Mouse (Mus musculus) cerebellum, adult 8-10 months (tissue): ENCODE measurements around the gene Gm5901.
"Not testable (repeated sequence)": the region's sequence is repeated elsewhere in the genome, so short reads cannot be mapped to it uniquely, and the experiment has no call there.

Experiments used
- DNase-seq: peaks from one replicate; pipeline ENCODE4 v3.0.0; 2022

The Gm5901 gene

DNA sequence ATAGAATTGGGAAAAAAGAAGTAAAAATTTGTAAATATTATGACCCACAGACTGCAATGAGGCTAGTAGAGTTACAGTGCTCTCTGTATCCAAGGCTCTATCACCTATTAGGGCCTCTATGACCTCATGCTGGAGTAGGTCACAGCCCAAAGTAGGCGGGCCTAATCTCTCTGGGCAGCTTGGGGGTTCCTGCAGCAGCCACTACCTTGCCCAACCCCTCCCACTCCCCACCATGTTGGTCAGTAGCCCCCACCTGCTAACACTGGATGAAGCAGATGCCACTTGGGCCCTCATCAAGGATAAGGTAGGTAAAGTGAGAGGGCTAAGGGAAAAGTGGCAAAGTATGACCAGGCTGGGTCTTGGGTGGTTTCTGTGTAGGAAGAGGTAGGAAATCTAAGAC, at the start of gene Gm5901:
TSS of gene Gm5901 (plus strand) at position 173 of the 400 bp plus-strand sequence.
- DNase-seq = no peak

DNA sequence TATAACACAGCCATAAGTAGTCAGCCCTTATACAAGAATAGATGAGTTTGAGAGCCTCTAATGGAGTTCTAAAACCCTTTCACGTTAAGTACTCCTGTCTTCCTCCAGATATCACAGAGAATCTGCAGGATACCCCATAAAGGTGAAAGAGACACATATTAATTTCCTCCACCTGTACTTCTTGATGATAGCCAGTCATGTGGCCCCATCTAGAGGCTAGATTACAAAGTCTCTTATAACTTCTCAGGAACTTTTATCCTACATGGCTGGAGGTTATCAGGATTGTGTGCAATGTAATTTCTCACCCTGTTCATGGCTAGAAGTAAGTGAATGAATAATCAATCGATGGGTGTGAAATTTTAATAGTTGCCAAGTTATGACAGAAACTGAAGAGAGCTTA, 49.5 kb upstream of the Gm5901 start:
- DNase-seq = no peak

DNA sequence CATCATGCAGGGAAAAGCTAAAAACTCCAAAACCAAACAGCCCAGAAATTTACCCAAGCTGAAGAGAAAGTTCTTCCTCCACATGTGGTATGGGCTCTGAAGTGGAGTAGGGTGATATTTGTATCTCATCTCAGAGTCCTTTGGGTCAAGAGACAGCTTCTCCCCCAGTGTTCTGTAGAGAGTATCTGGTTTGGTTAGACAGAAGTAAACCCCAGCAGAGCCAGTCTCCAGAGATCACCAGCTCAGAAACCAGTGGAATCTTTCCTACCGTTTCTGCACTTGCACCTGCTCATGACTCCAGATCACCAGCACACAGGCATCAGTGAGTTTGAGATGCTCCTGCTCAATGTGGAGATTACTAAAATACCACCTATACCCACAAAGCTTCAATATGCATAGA, 40.8 kb upstream of the Gm5901 start, which contains the start of gene Olfr690:
TSS of gene Olfr690 (minus strand) at position 101 of the 400 bp plus-strand sequence.
- no peak for DNase-seq

DNA sequence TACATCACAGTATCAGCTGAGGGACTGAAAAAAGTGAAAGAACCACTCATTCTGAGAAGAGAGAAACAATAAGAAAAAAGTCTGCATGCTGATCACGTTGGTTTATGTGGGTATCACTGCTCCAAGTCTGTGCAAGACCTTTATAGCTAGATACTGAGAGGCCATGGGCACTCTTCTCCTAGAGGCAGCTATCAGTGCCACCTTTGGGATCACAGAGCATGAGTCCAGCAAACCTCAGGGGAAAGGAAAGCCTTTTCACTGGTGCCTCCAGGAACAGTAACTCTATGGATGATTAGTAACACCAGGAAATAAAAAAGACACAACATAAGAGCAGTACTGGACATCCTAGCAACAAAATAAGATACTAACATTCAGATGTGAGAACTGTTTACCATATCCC, 32.7 kb upstream of the Gm5901 start, which contains the start of gene Olfr691:
TSS of gene Olfr691 (minus strand) at position 101 of the 400 bp plus-strand sequence.
- no peak for DNase-seq

DNA sequence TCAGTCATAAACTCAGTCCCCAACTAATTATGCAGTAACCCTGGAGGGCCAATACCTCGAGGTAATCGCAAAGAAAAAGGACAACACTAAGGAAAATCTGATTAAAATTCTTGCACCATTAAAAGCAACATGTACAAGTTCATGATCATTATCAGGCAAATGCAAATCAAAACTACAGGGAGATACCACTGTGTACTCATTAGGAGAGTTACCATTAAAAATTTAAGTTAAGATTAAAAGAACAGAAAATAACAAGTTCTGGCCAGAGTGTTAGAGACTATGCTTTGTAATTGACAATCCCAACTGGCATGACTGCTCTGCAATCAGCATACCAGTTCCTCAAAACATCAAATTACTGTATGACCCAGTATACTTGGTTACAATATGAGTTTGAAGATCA, 32.1 kb upstream of the Gm5901 start:
- no peak for DNase-seq

DNA sequence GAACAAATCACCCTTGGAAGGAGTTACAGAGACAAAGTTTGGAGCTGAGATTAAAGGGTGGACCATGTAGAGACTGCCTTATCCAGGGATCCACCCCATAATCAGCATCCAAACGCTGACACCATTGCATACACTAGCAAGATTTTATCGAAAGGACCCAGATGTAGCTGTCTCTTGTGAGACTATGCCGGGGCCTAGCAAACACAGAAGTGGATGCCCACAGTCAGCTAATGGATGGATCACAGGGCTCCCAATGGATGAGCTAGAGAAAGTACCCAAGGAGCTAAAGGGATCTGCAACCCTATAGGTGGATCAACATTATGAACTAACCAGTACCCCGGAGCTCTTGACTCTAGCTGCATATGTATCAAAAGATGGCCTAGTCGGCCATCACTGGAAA, 18.8 kb upstream of the Gm5901 start:
- DNase-seq = not testable (repeated sequence)

DNA sequence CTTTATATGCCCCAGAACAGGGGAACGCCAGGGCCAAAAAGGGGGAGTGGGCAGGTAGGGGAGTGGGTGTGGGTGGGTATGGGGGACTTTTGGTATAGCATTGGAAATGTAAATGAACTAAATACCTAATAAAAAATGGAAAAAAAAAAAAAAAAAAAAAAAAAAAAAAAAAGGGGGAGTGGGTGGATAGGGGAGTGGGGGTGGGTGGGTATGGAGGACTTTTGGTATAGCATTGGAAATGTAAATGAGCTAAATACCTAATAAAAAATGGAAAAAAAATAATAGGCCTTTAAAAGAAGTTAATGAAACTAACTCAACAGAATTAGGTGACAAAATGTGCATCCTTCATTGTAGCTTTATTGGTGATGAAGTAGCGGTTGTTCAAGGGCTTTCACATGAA, 18.4 kb upstream of the Gm5901 start:
- DNase-seq = not testable (repeated sequence)

DNA sequence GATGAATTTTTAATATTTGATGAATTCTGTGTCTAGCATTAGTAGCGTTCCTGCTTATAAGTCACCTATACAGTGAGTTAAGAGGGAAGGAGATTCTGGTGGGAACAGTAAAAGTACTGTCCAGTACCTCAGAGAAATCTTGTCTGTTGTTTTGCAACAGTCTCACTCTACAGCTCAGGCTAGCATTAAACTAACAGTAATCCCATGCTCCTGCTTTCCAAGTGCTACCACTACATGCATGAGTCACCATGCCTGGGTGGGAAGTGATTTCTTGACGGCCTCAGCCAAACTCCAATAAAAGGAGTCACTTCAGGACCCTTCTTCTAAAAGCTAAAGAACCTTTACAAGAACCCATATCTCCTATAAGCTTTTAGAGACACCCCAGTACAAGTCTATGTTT, 13.1 kb upstream of the Gm5901 start:
- DNase-seq = no peak

DNA sequence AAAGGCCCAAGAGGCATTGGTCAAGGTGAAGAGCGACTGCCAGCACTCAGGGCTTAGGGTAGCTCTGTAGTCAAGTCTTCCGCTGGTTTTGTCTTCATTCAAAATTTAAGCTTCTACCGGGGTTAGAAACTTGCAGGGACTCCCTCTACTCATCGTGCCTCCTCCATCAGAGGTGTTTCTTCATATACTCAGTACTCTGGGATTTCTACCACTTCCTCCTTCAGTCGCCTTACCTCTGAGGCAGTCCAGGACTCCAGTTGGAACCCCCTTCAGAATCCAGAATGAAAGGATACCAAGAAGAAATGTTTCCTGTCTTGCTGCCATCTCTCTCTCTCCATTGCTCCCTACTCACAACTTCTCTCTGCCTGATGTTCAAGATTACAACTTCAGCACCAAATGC, 7.6 kb upstream of the Gm5901 start:
- no peak for DNase-seq

DNA sequence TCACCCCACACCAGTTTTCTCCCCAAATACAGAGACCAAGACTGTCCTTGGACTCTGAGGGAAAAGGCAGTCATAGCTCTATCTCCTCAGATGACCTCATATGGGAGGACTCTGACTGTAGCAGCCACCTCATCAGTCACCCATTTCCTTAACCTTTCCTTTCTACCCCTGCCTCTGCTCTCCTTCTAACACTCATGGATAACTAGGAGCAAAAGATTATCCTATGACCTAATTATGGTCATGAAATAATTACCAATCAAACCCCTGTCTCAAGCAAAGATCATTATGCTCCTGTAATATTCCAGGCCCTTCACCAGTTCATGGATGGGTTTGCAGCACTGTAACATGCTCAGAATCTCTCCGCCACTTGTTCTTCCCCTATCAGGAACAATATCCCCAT, 6.9 kb upstream of the Gm5901 start, which contains the start of gene Olfr692:
TSS of gene Olfr692 (plus strand) at position 301 of the 400 bp plus-strand sequence.
- DNase-seq = no peak

DNA sequence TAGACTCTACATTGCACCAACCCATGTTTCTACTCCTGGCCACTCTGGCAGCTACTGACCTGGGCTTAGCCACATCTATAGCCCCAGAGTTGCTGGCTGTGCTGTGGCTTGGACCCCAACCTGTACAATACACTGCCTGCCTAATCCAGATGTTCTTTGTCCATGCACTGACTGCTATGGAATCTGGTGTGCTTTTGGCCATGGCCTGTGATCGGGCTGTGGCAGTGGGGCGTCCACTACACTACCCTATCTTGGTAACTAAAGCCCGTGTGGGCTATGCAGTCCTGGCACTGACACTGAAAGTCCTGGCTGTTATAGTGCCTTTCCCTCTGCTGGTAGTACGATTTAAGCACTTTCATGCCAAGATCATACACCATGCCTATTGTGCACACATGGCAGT, 6.3 kb upstream of the Gm5901 start:
- no peak for DNase-seq

DNA sequence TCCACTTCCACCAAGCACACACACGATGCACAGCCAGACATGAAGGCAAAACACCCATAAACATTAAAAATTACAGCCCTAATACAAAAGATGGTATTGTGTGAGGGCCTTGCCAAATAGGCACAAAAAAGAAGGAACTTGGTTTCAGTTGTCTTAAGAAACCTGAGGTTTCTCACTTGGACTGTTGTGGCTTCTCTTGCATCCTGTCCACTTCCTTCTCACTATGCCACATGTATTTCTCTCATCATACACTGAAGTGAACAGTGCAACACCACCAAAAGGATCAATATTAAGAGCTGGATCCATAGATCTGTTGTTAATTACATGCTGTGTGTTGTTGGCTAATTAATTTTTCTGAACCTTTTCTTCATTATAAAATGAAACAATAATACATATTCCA, 1.9 kb upstream of the Gm5901 start:
- DNase-seq = no peak

DNA sequence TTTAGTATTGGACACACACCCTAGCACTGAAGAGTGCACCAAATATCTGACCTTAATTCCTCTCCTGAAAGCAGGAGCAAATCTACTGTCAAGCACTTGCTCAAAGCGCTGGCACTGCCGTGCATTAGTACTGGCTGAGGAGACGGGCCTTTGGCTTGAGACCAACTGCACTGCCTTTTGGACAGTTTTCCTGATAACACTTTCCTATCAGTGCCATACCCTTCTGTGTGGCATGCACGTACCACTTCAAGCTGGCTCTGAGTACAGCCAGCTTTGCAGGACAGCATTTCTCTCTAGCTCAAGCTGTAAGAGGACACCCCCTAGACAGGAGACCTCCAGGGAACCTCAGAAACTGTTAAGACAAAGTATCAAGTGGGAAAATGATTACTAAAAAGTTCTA, 1.3 kb upstream of the Gm5901 start:
- DNase-seq = no peak

DNA sequence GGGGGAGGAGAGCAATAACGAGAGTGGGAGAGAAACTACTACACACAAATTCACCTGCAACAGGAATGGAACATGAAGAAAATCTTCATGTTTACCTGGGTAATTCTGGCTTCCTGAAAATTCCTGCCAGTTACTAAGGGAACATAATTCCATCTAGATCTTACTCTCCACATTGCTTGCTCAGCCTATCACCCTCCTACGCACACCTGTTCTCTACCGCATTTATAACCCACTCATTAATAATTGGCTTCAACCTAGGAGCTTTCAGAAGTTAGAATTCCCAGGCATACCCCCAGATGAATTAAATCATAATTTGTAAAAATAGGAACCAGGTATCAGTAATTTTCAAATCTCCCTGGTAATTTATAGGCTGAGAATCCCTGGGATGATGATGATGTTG, 862 bp upstream of the Gm5901 start:
- DNase-seq = no peak

DNA sequence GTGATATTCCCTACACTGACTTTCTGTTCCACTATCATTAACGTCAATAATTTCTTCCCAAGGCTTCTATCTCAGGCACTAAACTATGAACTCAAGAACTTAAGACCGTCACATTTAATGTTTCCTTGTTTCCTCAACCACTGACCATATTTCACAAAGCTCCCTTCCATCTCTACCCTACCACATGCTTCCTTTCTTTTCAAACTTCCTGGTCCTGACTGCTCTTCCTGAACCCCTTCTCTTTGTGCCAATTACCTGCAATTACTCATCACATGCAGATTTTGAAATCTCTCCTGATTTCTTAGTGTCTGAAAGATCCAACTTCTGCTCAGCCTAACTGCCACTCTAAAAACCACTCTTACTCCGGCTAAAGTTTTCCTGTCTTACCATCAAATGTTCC, 5.5 kb downstream of the Gm5901 start:
- no peak for DNase-seq

DNA sequence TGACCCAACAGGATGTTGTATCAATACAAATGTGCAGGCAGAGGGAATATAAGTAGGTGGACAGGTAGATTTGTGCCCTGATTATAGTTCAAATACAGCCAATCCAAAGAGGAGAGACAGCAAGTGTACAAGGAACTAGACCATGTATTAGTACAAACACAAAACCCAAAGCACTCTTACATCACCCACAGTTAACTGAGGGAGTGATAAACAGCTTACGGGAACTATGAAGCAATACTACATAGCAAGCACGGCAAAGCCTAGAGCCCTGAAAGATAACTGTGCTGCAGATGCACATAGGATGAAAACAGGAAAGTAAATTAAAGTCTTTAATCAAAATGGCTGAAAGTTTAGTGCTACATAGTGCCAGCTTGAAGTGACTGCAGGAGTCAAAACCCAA, 12.9 kb downstream of the Gm5901 start:
- DNase-seq = no peak

DNA sequence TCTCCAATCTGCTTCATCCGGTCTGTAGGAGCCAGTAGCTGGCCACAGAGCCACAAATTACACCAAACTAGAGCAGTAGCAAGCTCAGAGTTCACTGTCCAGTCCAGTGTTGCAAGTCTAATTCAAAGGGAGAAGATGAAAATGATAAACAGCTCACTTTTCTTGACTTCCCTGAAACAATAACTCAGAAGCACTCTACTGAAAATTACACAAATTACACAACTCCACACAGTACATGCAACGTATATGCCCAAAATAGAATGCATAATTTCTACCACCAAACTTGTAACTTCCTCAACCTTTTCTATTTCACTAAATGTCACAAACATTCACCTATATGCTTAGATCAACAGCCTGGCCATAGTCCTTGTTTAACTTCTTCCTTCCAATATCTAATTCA, 15.4 kb downstream of the Gm5901 start:
- no peak for DNase-seq

DNA sequence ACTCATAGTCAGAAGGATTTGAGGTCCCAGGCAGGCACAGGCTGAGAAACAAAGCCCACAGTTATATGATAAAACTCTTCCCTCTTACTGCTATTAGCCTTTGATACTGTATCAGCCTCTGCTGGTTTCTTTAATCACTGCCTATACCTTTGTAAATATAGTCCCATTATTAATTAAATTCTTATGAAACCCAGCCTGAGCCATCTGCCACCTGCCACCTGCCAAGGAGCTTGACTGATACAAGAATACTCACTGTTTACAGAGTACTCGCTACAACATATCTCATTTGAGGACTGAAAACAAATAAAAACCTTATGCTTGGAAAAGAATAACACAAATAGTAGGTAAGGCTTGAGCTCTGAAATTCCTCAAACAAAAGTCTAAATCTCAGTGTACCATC, 19.8 kb downstream of the Gm5901 start:
- peak; percentile 43 for DNase-seq

DNA sequence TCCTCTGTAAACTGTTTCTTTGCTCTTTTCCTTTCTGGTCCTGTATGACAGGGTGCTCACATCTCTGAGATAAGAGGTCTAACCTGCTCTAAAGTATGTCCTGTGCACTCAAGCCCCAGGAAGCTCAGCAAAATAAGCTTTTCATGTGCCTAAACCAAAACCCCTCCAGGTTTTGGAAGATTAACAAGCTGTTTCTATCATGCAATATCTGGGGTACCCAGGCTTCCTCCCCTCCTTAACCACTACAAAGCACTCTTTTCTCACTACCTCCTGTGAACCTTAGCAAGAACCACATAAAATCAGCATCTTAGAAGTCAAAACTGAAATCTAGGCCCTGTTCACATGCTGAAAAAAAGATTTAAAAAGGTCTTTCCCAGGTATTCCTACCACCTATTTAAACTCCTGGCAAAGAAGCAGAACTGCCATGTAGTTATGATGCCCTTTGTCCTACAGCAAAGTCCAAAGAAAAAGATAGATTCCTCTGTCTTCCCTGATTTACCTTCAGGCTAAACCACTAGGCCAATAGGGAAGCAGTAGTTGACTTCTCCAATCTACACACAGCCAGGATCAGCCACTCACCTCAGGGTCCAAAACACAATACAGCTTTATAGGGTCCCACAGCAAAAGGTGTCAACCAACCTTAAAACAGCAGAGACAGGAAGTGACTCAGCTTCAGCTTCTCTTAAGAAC, 20.4 kb downstream of the Gm5901 start:
- DNase-seq = no peak

DNA sequence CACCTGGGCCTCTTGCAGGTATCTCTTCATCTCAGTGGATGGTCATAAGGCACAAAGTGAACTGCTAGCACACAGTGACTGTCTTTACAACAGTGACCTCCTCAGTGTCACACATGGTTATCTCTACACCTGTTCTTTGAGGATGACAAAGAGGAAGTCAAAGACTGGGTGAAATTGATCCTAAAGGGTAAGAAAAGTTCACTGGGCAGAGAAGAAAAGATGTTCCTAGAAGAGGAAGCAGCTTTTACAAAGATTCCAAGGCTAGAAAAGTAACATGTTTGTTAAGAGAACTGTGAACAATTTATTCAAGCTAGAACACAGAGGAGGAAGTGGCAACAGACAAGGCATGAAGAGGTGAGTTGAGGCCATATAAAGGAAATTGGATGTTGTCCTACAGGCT, 21.3 kb downstream of the Gm5901 start:
- no peak for DNase-seq

DNA sequence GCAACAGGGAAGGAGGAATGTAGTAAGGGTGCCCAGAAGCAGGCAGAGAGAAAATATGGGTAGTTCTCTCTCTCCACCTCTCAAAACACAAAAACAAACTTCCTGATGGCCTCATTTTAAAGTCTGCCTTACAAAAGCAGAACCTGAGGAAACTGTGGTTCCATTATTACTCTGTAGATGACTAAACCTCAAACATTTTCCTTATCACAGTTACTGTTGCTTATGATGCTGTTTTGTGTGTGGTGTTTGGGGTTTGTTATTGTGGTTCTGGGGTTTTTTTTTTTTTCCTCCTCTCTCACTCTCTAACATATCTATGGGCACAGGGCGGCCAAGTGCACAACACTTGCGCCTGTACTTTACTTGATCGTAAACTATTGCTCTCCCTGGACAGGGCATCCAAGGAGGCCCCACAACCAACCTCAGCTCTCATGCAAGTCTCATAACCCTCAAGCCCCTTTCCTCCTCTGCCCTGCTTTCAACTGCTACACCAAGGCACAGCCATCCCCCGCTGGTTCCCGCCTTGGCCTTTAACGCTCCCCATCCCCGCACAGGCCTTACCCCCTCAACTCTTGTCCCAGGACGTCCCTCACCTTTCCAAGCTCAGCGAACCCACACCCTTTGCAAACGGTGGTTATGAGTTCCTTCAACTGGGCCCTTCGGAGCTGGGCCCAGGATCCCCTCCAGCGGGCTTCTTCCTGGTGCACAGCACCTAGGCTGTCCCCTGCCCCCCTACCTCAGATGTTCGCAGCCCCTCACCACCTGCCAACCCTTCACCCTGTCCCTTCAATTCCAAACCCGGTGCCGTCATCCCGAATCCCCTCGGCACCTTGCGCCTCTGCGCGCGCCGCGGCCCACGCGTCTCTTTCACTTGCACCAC, 24.5 kb downstream of the Gm5901 start:
- no peak for DNase-seq

DNA sequence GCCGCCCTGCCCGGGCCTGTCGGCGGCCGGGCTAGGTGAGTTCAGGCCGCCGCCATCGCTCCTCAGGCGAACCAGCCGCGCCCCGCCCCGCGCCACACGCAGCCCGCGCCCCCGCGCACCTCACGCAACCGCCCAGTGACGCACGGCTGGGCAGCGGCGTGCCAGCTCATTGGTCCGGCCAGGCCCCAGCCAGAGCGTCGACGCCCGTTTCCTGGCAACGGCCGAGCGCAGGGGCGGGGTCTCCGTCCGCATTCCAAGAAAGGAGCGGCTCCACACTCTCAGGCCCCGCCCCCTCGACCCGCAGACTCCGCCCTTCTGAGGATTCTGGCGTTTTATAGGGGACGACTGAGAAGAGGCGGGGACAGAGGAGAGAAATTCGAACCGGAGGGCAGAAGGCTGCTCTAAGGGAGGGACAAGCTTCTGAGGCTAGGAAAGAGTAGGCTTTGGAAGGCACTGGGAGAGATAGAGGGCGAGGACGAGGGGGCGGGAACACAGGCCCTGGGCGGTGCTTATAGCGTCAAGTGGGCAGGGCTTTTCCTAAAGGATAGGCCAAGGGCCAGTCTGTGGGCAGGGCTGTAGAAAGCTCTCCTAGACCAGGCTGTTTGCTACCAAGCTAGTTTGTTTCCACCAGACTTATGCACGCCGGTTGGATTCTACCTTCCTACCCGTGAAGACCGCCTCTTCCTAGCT, 25.2 kb downstream of the Gm5901 start, which contains the start of gene Fam160a2:
TSS of gene Fam160a2 (minus strand) at position 120 of the 690 bp plus-strand sequence.
- peak; percentile 100 for DNase-seq

DNA sequence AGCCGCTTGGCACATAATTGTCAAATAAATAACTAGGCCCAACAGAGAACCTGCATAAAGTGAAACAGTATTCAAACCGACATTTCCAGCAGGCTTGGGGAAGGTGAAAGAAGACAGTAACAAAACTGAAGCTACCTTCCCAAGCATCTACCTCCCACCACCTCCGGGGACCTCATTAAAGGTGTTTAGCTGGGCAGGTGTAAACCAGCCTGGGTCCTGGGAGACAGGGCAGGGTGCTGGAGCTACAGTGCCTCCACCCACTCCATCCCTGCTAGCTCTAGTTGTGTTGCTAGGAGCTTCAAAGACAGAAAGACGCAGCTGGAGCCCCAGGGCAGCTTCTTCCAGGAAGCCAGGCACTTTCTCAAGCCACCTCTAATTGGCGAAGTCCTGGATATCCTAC, 29.4 kb downstream of the Gm5901 start, which contains the start of gene Cnga4:
TSS of gene Cnga4 (plus strand) at position 301 of the 400 bp plus-strand sequence.
- DNase-seq = no peak
